Mouse (Mus musculus) heart, embryonic 13.5 days (tissue): ENCODE results near the gene Zfp454. TPM values are rescaled to one million over a fixed set of nuclear protein-coding genes. Genes with fewer than 3 reads are reported as not detected.

Experiments
- ATAC-seq: fragments of 200-750 bp; cut with Nextera tagmentation; 2 replicates; pipeline ENCODE4 v1.8.0; 2017; ENCODE audit warnings: moderate TSS enrichment; ENCODE audit not compliant: insufficient number of reproducible peaks, low FRiP score, low TSS enrichment; ENCODE audit errors: extremely low read depth
- H3K27ac ChIP-seq: fragments of 300-500 bp; sonication (generic); replicated peaks from 2 replicates; pipeline ENCODE4 v1.5.1; 2015; ENCODE audit warnings: moderate library complexity, mild to moderate bottlenecking, inconsistent platforms
- H3K27me3 ChIP-seq: fragments of 300-500 bp; sonication (generic); replicated peaks from 2 replicates; pipeline ENCODE4 v1.6.1; 2015; ENCODE audit warnings: mild to moderate bottlenecking, inconsistent platforms
- H3K36me3 ChIP-seq: fragments of 300-500 bp; sonication (generic); 2 replicates; pipeline ENCODE4 v1.6.1; 2015; ENCODE audit warnings: mild to moderate bottlenecking, inconsistent platforms
- H3K4me1 ChIP-seq: fragments of 300-500 bp; sonication (generic); 2 replicates; pipeline ENCODE4 v1.6.1; 2015; ENCODE audit warnings: inconsistent platforms
- H3K4me2 ChIP-seq: fragments of 300-500 bp; sonication (generic); 2 replicates; pipeline ENCODE4 v1.6.1; 2015; ENCODE audit warnings: inconsistent platforms, mild to moderate bottlenecking, moderate library complexity
- H3K4me3 ChIP-seq: fragments of 300-500 bp; sonication (generic); 2 replicates; pipeline ENCODE4 v1.5.1; 2015; ENCODE audit warnings: moderate library complexity, mild to moderate bottlenecking, inconsistent platforms
- H3K9ac ChIP-seq: fragments of 300-500 bp; sonication (generic); 2 replicates; pipeline ENCODE4 v1.6.1; 2015; ENCODE audit warnings: inconsistent platforms, mild to moderate bottlenecking, moderate library complexity
- H3K9me3 ChIP-seq: fragments of 300-500 bp; sonication (generic); 2 replicates; pipeline ENCODE4 v1.6.1; 2016; ENCODE audit warnings: inconsistent platforms
- WGBS: fragments of 180-500 bp; shearing (Covaris S2); methylation state at CpG from one replicate; pipeline ENCODE4 v1.1.7; 2015; ENCODE audit warnings: mixed read lengths; 5-methylcytosine and 5-hydroxymethylcytosine counted together
- polyA plus RNA-seq: library from polyadenylated mRNA; unstranded; fragments of >200 nt; fragmentation: Nextera tagmentation; extraction: Ambion mirVana; gene quantifications from 2 replicates; pipeline ENCODE4 v1.2.1, GENCODE M21; 2015

Gene Zfp454
- polyA plus RNA-seq = 2.7 and 3.7 TPM in 2 replicates

DNA sequence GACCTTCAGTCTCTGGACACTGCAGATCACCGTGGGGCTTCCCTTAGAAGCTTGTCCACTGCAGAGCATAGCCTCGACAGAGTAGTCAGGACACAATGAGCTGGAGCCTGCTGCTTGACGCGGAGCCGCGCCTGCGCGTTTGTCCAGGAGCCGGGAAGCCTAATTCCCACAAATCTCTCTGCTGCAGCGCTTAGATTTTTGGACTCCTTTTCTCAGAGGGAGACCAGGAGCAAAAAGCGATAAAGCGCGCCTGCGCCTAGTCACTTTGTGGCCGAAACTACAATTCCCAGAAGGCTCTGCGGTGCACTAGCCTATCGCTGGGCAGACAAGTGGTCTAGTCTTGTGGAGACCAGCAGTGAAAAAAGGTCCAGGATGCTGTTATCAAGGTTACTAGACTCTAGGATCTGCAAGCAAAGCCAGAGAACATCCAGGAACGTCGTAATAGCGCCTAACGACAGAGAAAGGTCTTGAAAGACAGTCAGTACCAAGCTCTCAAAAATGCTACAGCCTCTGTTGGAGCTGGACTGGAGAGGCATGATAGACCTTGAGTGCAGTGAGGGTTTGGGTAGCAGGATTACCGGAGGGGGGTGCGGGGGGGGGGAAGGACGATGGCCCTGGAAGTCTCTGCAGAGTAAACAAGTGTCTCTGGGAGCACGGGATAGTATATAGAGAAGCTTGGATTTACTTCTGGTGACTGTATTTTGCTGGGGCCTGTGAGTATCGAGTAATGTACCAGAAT is at the start of gene Zfp454:
Gene Zfp454, minus strand, starts transcription at position 262 of the 739 bp plus-strand sequence.
- Histone ChIP-seq H3K9me3 (peaks cover 4% of the 10 kb centered on the region; the same call in 1 of the 2 replicates), H3K4me1 (peaks cover 10% of the 10 kb centered on the region), H3K36me3 (peaks cover 13% of the 10 kb centered on the region; the same call in 1 of the 2 replicates), H3K27me3 (no peaks in the 10 kb centered on the region), H3K27ac (peak within 1 kb of the TSS; percentile 26; the same call in 1 of the 2 replicates), H3K4me2 (peak within 1 kb of the TSS; percentile 76), H3K9ac (peak within 1 kb of the TSS; percentile 82), H3K4me3 (peak within 1 kb of the TSS; percentile 57)
- WGBS = 6% methylated on average over 26 of the region's 26 CpGs
- ATAC-seq = peak; percentile 62; the same call in 1 of the 2 replicates

DNA sequence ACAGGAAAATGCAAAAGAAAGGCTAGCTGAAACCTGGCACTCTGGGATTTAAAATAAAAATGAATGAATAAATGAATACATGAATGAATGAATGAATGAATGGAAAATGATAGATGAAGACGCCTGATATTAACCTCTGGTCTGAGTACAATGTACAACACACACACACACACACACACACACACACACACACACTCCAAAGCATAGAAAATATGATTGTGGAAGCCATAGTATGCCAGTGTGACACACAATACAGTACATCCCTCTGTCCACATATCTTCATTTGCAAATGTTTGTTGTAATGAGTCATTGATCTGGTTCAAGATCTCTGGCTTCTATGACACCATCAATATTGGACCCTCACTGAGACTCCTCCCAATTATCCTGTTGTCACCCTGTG is 44.6 kb upstream of the Zfp454 start:
- H3K36me3 ChIP-seq = no peaks in the 10 kb centered on the region
- no peak for ATAC-seq
- H3K4me1 ChIP-seq = peaks cover 10% of the 10 kb centered on the region
- H3K27me3 ChIP-seq = peaks cover 27% of the 10 kb centered on the region
- peak overlapping the region; percentile 96 for H3K4me2 ChIP-seq
- H3K27ac ChIP-seq = no peak overlapping the region
- no peak overlapping the region for H3K9ac ChIP-seq
- peak overlapping the region; percentile 80 for H3K4me3 ChIP-seq
- no peaks in the 10 kb centered on the region for H3K9me3 ChIP-seq
- 76% methylated on average over 1 of the region's 1 CpGs for WGBS

DNA sequence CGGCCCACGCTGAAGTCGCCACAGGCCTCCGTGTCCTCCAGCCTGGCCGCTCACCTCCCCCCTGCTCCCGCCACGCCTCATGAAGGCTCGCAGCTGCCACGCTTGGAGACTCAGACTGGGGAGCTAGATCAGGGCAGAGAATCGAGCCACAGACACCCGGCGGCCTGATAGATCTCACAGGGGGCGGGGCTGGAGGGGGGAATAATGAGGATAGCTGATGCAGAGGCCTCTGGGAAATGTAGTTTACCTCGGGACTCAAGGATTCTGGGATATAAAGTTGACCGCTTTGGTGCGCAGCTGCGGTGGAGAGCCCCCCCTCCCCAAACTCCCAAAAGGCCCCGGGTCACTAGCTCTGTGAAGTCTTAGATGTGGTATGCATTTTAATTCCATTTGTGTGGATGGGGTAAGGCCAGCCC is 44.0 kb upstream of the Zfp454 start, which contains the start of gene Zfp354b:
Gene Zfp354b, minus strand, starts transcription at position 183 of the 416 bp plus-strand sequence.
- 0 out of 2 replicates have a peak within 1 kb of the TSS, but pooled peaks have one; percentile 29 for H3K27ac ChIP-seq
- ATAC-seq = peak; percentile 77
- H3K4me3 ChIP-seq = peak within 1 kb of the TSS; percentile 80
- H3K4me1 ChIP-seq = peaks cover 10% of the 10 kb centered on the region
- no peaks in the 10 kb centered on the region for H3K36me3 ChIP-seq
- H3K9me3 ChIP-seq = no peaks in the 10 kb centered on the region
- H3K4me2 ChIP-seq = peak within 1 kb of the TSS; percentile 96
- peak within 1 kb of the TSS; percentile 89 for H3K9ac ChIP-seq
- 0% methylated on average over 18 of the region's 18 CpGs for WGBS
- peaks cover 27% of the 10 kb centered on the region for H3K27me3 ChIP-seq

DNA sequence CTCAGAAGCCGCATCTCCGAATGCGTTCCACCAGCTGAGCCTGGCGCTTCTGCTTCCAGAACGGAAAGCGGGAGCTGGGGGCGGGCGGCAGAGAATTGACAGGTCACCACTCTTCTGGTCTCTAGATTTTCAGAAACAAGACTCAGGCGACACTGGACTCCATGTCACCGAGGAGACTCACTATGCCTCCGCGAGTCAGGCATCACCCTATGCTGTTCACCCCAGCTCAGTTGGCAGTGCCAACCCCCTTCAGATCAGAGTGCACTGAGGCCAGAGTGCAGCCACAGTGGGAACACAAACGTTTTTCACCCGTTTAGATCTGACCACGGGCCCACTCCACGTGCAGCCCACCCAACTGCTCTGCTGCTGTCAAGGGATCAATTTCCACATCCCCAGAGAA is 43.6 kb upstream of the Zfp454 start:
- peak overlapping the region; percentile 89 for H3K9ac ChIP-seq
- H3K27me3 ChIP-seq = peaks cover 27% of the 10 kb centered on the region
- H3K27ac ChIP-seq = no peak overlapping the region
- ATAC-seq = peak; percentile 31; the same call in 1 of the 2 replicates
- under 1% methylated on average over 16 of the region's 16 CpGs for WGBS
- no peaks in the 10 kb centered on the region for H3K36me3 ChIP-seq
- H3K4me2 ChIP-seq = peak overlapping the region; percentile 96
- peaks cover 10% of the 10 kb centered on the region for H3K4me1 ChIP-seq
- H3K9me3 ChIP-seq = no peaks in the 10 kb centered on the region
- H3K4me3 ChIP-seq = peak overlapping the region; percentile 80

DNA sequence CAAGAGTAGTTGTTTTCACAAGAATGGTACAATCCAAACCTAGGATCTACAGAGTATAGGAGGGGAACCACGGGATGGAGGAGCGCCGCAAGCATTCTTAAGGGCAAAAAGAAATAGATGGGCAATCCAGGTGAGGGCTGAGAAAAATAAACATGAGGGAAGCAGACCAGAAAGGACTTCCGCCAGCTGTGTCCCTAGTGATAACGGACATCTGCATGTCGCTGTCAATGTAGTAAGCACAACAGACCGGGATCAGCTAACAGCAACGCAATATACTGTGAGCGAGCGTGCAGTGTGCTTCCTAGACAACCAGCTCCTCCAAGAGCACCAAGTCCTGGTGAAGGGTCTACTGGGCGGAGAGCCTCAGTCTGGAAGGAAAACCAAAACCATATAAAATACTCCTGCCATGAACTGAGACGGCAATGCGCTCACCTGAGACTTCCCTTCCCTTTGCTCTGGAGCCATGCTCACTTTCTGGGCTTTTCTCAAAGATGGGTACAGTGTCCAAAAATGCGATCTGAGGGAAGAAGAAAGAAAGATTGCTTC is 43.1 kb upstream of the Zfp454 start:
- Histone ChIP-seq H3K4me3 (peak overlapping the region; percentile 80), H3K4me2 (peak overlapping the region; percentile 96), H3K9ac (peak overlapping the region; percentile 89), H3K36me3 (no peaks in the 10 kb centered on the region), H3K9me3 (no peaks in the 10 kb centered on the region), H3K27ac (no peak overlapping the region), H3K4me1 (peaks cover 10% of the 10 kb centered on the region), H3K27me3 (peaks cover 23% of the 10 kb centered on the region)
- WGBS = 13% methylated on average over 14 of the region's 14 CpGs
- no peak for ATAC-seq

DNA sequence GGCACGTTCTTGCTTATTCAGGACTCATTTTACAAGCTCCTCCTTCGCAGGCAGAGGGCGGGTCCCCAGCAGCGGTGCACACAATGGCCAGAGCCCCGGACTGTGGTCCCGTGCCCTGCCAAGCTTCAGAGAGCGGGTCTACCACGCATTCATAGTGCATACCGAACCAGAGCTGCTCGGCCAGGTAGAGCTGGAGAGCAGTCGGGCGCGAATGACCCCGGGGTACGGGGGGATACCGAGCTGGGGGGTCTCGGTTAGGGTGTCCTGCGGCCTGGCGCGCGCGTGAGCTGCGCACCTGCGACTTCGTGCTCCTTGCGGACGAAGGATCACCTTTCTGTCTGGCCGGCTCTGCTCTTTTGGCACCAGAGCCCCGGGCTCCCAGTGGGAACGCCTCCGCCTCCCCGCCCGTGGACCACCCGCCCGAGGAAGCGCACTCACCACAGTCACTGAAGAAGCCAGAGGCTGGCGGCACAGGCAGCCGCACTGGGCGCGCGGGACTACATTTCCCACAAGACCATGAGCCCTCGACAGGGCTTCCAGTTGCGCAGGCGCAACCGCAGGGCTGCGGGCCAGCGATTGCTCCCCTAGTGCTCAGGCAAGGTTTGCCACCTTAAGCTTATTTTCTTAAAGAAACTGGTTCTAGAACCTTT is 28.3 kb upstream of the Zfp454 start, which contains the start of gene Zfp2:
Gene Zfp2, minus strand, starts transcription at position 495 of the 650 bp plus-strand sequence.
- Histone ChIP-seq H3K36me3 (peaks cover 17% of the 10 kb centered on the region), H3K27ac (0 out of 2 replicates have a peak within 1 kb of the TSS, but pooled peaks have one; percentile 38), H3K4me1 (no peaks in the 10 kb centered on the region), H3K9ac (peak within 1 kb of the TSS; percentile 87), H3K4me3 (peak within 1 kb of the TSS; percentile 70), H3K9me3 (peaks cover 7% of the 10 kb centered on the region), H3K4me2 (peak within 1 kb of the TSS; percentile 68), H3K27me3 (no peaks in the 10 kb centered on the region)
- ATAC-seq = peak; percentile 76
- under 1% methylated on average over 47 of the region's 47 CpGs for WGBS

DNA sequence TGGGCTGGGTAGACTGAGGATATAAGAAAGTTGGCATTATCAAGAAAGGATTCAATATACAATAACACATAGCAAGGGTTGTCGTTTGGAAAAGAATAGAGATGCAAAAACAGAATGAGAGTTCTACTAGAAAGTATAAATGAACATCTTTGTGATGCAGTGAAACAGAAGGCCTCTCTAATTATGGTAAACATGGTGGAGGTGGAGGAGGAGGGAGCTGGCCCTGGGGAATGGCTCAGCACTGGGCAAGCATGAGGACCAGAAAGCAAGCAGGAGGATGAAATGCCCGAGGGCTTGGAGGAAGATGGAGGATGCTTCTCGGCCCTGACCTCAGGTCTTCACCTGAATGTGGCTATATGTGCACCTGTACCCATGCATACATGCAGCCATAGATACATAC is 27.0 kb upstream of the Zfp454 start:
- H3K27ac ChIP-seq = no peak overlapping the region
- H3K27me3 ChIP-seq = no peaks in the 10 kb centered on the region
- H3K4me3 ChIP-seq = no peak overlapping the region
- H3K4me1 ChIP-seq = no peaks in the 10 kb centered on the region
- peaks cover 31% of the 10 kb centered on the region for H3K36me3 ChIP-seq
- WGBS = 77% methylated on average over 3 of the region's 3 CpGs
- H3K9ac ChIP-seq = no peak overlapping the region
- H3K9me3 ChIP-seq = peaks cover 9% of the 10 kb centered on the region
- no peak overlapping the region for H3K4me2 ChIP-seq
- no peak for ATAC-seq

DNA sequence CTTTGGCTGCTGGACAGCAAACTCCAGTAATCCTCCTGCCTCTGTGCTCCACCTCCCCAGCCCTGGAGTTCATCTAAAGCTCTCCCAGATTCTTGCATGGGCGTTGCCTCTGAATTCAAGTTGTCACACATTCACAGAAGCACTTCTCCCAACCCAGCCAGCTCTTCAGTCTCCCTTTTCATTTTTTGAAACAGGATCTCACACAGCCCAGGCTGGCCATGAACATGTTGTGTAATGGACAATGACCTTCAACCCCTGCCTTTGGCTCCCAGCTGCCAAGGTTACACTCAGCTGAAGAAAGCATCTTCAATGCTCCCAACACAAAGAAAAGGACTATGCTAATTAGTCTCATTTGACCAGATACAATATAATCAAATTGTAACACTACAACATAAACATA is 25.9 kb upstream of the Zfp454 start:
- Histone ChIP-seq H3K4me3 (no peak overlapping the region), H3K4me1 (no peaks in the 10 kb centered on the region)

DNA sequence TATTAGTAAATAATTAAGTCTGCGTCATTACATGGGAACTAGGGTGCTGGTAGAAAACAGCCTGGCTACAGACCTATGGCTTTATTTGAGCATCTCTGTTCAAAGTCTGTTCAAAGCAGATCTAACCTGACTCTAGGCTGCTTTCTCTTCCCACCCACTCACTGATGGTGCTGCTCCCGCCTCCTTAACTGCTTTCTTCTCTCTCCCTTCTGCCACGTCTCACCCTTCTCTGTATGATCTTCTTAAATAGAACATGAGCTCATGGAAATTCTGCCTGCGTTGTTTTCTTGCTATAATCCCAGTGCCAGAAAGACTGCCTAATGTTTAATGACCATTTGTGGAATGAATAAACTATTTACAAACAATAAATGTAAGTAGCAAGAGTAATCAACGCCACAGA is 20.7 kb upstream of the Zfp454 start:
- Histone ChIP-seq H3K4me3 (no peak overlapping the region), H3K36me3 (peaks cover 93% of the 10 kb centered on the region), H3K4me2 (no peak overlapping the region), H3K9me3 (peaks cover 36% of the 10 kb centered on the region), H3K27me3 (no peaks in the 10 kb centered on the region), H3K27ac (no peak overlapping the region), H3K9ac (no peak overlapping the region), H3K4me1 (no peaks in the 10 kb centered on the region)
- WGBS = 86% methylated on average over 5 of the region's 5 CpGs
- ATAC-seq = no peak

More for the DNA sequence above, 25.9 kb upstream of the Zfp454 start:
- Histone ChIP-seq H3K9me3 (peaks cover 9% of the 10 kb centered on the region), H3K4me2 (no peak overlapping the region), H3K27me3 (no peaks in the 10 kb centered on the region), H3K36me3 (peaks cover 42% of the 10 kb centered on the region), H3K9ac (no peak overlapping the region), H3K27ac (no peak overlapping the region)
- no peak for ATAC-seq
- 82% methylated on average over 1 of the region's 1 CpGs for WGBS

DNA sequence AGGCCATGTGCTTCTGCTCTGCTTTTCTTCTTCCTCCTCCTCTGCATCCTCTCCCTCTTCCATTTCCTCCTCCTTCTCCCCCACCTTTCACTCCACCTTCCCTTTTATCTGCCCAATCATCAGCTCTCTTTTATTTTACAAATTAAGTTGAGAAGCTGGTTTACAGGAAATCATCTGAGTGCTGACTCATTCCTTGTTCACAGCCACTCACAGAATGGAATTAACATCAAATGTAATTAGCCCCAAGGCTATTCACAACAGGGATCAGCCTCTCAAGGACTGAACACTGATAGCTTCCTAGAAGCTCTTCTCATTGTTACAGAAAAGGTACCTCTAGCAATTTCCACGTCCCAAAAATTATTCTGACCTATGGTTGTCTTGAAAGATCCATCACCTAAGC is 9.9 kb upstream of the Zfp454 start:
- no peak overlapping the region for H3K4me3 ChIP-seq
- peaks cover 62% of the 10 kb centered on the region for H3K9me3 ChIP-seq
- no peaks in the 10 kb centered on the region for H3K27me3 ChIP-seq
- 64% methylated on average over 1 of the region's 1 CpGs for WGBS
- no peak overlapping the region for H3K4me2 ChIP-seq
- H3K27ac ChIP-seq = no peak overlapping the region
- H3K4me1 ChIP-seq = no peaks in the 10 kb centered on the region
- no peak overlapping the region for H3K9ac ChIP-seq
- ATAC-seq = no peak
- peaks cover 43% of the 10 kb centered on the region for H3K36me3 ChIP-seq

DNA sequence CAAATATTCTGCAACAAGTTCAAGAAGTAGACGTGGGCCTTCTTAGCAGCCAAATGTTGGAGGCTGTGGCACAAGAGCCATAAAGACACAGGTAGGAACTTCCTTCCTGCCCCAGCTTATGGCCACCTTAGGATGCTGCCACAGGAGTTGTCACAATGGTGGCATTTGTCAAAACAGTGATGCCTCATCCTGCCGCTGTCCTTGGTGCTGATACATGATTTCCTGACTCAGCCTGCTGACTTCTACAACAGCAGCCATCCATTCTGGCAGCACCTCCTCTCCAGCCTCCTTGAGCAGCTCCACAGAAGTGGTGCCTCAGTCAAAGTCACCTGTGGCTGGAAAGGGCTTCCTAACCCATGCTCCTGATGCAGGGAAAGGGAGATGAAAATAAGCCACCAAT is 5.0 kb upstream of the Zfp454 start:
- Histone ChIP-seq H3K4me1 (no peaks in the 10 kb centered on the region), H3K27ac (no peak overlapping the region), H3K27me3 (no peaks in the 10 kb centered on the region), H3K4me2 (no peak overlapping the region), H3K36me3 (0 out of 2 replicates have a peak, but pooled peaks cover 1% of the 10 kb centered on the region), H3K9me3 (peaks cover 19% of the 10 kb centered on the region), H3K9ac (no peak overlapping the region), H3K4me3 (no peak overlapping the region)
- WGBS = 49% methylated on average over 2 of the region's 2 CpGs
- no peak for ATAC-seq
